Mouse (Mus musculus): ENCODE measurements at regions not wholly inside any gene's neighbourhood (a gene's known extent, or its start where the extent isn't known, plus 50 kb on each side); places are given as distances from the start of the nearest gene placed in this dataset.

- peak; percentile 86 for DNase-seq
Measured at GRCm38 (mm10) chr4:142856626-142857025, 356.2 kb downstream of the Prdm2 start.

- DNase-seq = no peak
Measured at GRCm38 (mm10) chr4:142855635-142856034, 357.2 kb downstream of the Prdm2 start.

GRCm38 (mm10) chr4:142853924-142854323 lies 358.9 kb downstream of the Prdm2 start:
- no peak for DNase-seq

- peak; percentile 10 for DNase-seq
Measured at GRCm38 (mm10) chr4:142845066-142845696, 367.6 kb downstream of the Prdm2 start.

GRCm38 (mm10) chr4:142839540-142839939 lies 373.3 kb downstream of the Prdm2 start:
- DNase-seq = no peak

- no peak for DNase-seq
Measured at GRCm38 (mm10) chr4:142838363-142838964, 374.3 kb downstream of the Prdm2 start.

GRCm38 (mm10) chr4:142837636-142838035 lies 375.2 kb downstream of the Prdm2 start:
- DNase-seq = no peak

- no peak for DNase-seq
Measured at GRCm38 (mm10) chr4:142829711-142830110, 383.1 kb downstream of the Prdm2 start.

- no peak for DNase-seq
Measured at GRCm38 (mm10) chr4:142828969-142829368, 383.8 kb downstream of the Prdm2 start.

- no peak for DNase-seq
Measured at GRCm38 (mm10) chr4:142826250-142826893, 386.4 kb downstream of the Prdm2 start.

GRCm38 (mm10) chr4:142825786-142826185 lies 387.0 kb downstream of the Prdm2 start:
- no peak for DNase-seq

- DNase-seq = no peak
Measured at GRCm38 (mm10) chr4:142818440-142818839, 394.4 kb downstream of the Prdm2 start.

GRCm38 (mm10) chr4:142816986-142817385 lies 395.8 kb downstream of the Prdm2 start:
- DNase-seq = no peak

GRCm38 (mm10) chr4:142803819-142804218 lies 409.0 kb downstream of the Prdm2 start:
- DNase-seq = peak; percentile 5

- DNase-seq = no peak
Measured at GRCm38 (mm10) chr4:142799291-142799690, 413.5 kb downstream of the Prdm2 start.

- no peak for DNase-seq
Measured at GRCm38 (mm10) chr4:142798834-142799233, 414.0 kb downstream of the Prdm2 start.

GRCm38 (mm10) chr4:142792606-142792970 lies 420.2 kb downstream of the Prdm2 start:
- DNase-seq = no peak

- no peak for DNase-seq
Measured at GRCm38 (mm10) chr4:142791823-142792605, 420.8 kb downstream of the Prdm2 start.

GRCm38 (mm10) chr4:142789048-142789447 lies 423.7 kb downstream of the Prdm2 start:
- DNase-seq = no peak

- DNase-seq = no peak
Measured at GRCm38 (mm10) chr4:142785386-142785785, 427.4 kb downstream of the Prdm2 start.

- DNase-seq = no peak
Measured at GRCm38 (mm10) chr4:142776711-142777411, 435.9 kb downstream of the Prdm2 start.

GRCm38 (mm10) chr4:142775023-142775422 lies 437.8 kb downstream of the Prdm2 start:
- DNase-seq = no peak

Measured in heart, postnatal 4 days (tissue).